Mouse (Mus musculus) layer of hippocampus, adult 6 months (tissue): ENCODE data around the gene Olfr1389. TPM values are rescaled to one million over a fixed set of nuclear protein-coding genes. Genes with fewer than 3 reads are reported as not detected.

ENCODE experiments used
- long read RNA-seq, 2 experiments: library from polyadenylated mRNA; unstranded; transcript quantifications; one replicate each; pipeline ENCODE4 v2.0.0; 2019 to 2020
- polyA plus RNA-seq: library from polyadenylated mRNA; unstranded; fragments of <200 nt; fragmentation: Nextera tagmentation; gene quantifications from 2 replicates; pipeline ENCODE4 v1.2.3, GENCODE M21; 2021

Olfr1389 gene
- polyA plus RNA-seq = not detected in 2 replicates
- long read RNA-seq, experiment 1 = 0 reads
- long read RNA-seq, experiment 2 = 0 reads

DNA sequence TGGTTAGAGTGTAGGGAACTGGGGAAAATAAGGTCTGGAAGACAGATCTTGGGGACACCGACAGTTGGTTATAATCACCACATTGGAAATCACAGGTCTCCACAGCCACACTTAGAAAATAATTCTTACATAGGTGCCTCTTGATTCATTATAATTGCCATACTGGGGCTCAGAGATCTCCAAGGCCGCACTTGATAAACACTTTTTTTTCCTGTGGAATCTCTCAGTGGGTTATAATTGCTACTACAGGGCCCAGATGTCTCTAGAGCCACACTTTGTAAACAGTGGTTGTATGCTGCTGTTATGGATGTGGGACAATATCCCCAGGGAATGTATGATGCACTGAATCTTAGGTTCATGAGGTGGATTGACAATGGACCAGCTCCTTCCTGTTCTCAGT, at the start of gene Olfr1389:
TSS of gene Olfr1389 (plus strand) at position 301 of the 400 bp plus-strand sequence.

DNA sequence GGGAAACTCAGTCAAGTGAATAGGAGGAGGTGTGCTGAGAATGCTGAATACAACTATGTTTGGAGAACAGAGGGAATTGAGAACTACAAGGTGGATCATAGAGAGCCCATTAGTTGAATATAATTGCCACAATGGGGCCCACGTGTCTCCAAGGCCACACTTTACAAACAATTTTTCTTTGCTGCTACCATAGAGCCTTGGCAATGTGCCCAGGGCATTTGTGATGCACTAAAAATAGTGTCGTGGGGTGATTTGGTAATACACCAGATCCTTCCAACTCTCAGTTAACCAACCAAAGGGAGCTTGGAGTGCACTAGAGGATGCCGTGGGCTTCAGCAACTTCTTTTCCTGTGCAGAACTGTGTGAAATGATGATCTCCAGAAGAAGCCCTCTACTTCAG, 13.5 kb downstream of the Olfr1389 start, which contains the start of gene Olfr1388:
TSS of gene Olfr1388 (plus strand) at position 214 of the 400 bp plus-strand sequence.

DNA sequence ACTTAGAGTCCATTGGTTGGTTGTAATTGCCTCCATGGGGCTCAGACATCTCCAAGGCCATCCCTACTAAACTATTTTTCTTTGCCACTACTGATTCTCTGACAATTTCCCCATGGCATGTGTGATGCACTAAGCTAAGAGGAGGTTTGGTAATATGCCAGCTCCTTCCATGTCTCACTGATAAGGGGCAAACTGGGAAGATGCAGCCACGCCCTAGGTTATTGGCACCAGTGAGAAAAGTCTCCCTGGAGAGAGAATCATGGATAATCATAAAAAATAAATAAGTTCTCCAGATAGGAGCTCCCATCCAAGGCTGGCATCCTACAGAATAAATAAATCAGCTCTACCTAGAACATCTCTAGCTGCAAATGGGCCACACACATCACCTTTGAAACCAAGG, 32.2 kb downstream of the Olfr1389 start, which contains the start of gene Olfr1387:
TSS of gene Olfr1387 (plus strand) at position 301 of the 400 bp plus-strand sequence.

DNA sequence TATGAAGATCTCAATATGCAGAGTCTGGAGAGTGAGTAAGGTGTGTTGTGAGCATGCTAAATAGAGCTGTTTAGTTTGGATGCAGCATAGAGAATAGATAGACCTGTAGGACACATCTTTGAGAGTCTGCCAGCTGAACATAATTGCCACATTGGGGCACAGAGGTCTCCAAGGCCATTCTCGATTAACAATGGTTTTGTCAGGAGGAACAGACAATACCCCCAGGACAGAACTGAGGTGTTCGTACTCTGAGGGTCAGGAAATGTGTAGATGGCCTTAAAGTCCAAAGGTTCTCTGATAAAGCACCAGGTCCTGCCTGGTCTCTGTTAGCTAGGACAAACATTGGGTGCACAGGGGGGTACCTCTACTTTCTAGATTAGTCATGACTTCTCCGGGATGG, 41.9 kb downstream of the Olfr1389 start, which contains the start of gene Olfr1386:
TSS of gene Olfr1386 (plus strand) at position 301 of the 400 bp plus-strand sequence.

Other genes with a start within 250 kb of the Olfr1389 start
- gene Btnl9, start 235.9 kb upstream of the Olfr1389 start, polyA plus RNA-seq = not detected in 2 replicates
- gene Zfp62, start 219.8 kb upstream of the Olfr1389 start, polyA plus RNA-seq = 11.0 and 11.7 TPM in 2 replicates
- gene Mgat1, start 178.9 kb upstream of the Olfr1389 start, polyA plus RNA-seq = 11.2 and 11.8 TPM in 2 replicates
- not detected in 2 replicates for gene Olfr1393, start 144.8 kb upstream of the Olfr1389 start, polyA plus RNA-seq
- gene Olfr1392, start 137.8 kb upstream of the Olfr1389 start, polyA plus RNA-seq = not detected in 2 replicates
- not detected in 2 replicates for gene Olfr10, start 118.3 kb upstream of the Olfr1389 start, polyA plus RNA-seq
- gene Olfr1391, start 100.3 kb upstream of the Olfr1389 start, polyA plus RNA-seq = not detected in 2 replicates
- gene Olfr1390, start 87.9 kb upstream of the Olfr1389 start, polyA plus RNA-seq = not detected in 2 replicates
- not detected in 2 replicates for gene Olfr1388, start 13.6 kb downstream of the Olfr1389 start, polyA plus RNA-seq
- not detected in 2 replicates for gene Olfr1387, start 32.3 kb downstream of the Olfr1389 start, polyA plus RNA-seq
- gene Olfr1386, start 42.0 kb downstream of the Olfr1389 start, polyA plus RNA-seq = not detected in 2 replicates
- not detected in 2 replicates for gene Olfr1385, start 66.0 kb downstream of the Olfr1389 start, polyA plus RNA-seq
- not detected in 2 replicates for gene Olfr1384, start 83.7 kb downstream of the Olfr1389 start, polyA plus RNA-seq
- not detected in 2 replicates for gene Olfr1383, start 96.6 kb downstream of the Olfr1389 start, polyA plus RNA-seq
- not detected in 2 replicates for gene Olfr1382, start 105.2 kb downstream of the Olfr1389 start, polyA plus RNA-seq
- gene Olfr1381, start 120.4 kb downstream of the Olfr1389 start, polyA plus RNA-seq = not detected in 2 replicates
- not detected in 2 replicates for gene Olfr1380, start 133.8 kb downstream of the Olfr1389 start, polyA plus RNA-seq
- gene Flt4, start 186.2 kb downstream of the Olfr1389 start, polyA plus RNA-seq = 0.44 and 0.77 TPM in 2 replicates
- gene Scgb3a1, start 240.5 kb downstream of the Olfr1389 start, polyA plus RNA-seq = 0.36 and 1.7 TPM in 2 replicates